Mouse (Mus musculus): Measurements from ENCODE around the gene Plekhm3. TPM values are rescaled to one million over a fixed set of nuclear protein-coding genes. Genes with fewer than 3 reads are reported as not detected.

Plekhm3 gene
- polyA plus RNA-seq, 1 experiment from 2014 or later, result 11.8 TPM

DNA sequence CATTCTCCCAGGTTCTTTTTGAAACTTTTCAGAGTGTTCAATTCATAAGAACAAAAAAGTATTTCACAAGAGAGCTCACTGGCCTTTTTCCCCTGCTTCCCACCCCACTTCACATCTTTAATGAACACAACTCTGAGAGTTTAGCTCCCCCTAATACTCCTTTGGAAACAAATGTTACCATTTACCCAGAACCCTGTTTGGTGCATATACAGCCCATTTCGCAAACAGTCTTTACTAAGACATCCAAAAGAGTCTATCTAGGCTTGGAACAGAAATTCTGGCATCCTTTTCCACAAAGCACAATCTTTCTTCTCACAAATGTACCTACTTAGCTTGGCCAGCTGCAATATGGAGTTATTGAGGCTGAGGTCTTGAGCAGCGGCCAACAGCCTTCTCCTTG, 59.1 kb downstream of the Plekhm3 start:
- H3K9ac ChIP-seq (replicated peaks), result no peak overlapping the region
- H3K4me1 ChIP-seq (replicated peaks), result no peaks in the 10 kb centered on the region
- H3K27me3 ChIP-seq, result no peaks in the 10 kb centered on the region
- no peak overlapping the region for H3K4me2 ChIP-seq (replicated peaks)
- no peaks in the 10 kb centered on the region for H3K9me3 ChIP-seq
- ATAC-seq, result no peak
- H3K4me3 ChIP-seq (replicated peaks), result no peak overlapping the region
- 87% methylated on average over 2 of the region's 2 CpGs for WGBS
- no peaks in the 10 kb centered on the region for H3K36me3 ChIP-seq
- no peak overlapping the region for H3K27ac ChIP-seq

DNA sequence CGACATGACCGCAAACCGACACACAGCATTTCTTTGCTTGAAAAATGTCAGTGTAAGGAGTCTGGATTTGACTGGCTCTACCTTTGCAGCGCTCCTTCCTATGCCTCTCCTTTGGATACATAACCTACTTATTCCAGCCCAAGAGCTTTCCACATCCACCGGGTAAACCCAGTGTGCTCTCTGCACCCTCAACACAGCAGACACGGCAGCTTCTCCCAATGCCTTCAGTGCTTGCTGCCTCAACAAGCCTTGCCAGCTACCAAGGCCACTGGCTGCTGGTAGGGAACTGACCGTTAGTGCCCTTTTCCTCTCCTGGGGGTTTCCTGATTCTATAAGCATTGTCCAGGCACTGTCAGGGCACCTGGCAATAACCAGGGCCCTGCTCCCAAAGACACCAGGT, 62.8 kb downstream of the Plekhm3 start:
- Histone ChIP-seq H3K4me3 (replicated peaks) (no peak overlapping the region), H3K27ac (no peak overlapping the region), H3K27me3 (no peaks in the 10 kb centered on the region), H3K9me3 (no peaks in the 10 kb centered on the region), H3K9ac (replicated peaks) (no peak overlapping the region), H3K4me2 (replicated peaks) (no peak overlapping the region), H3K4me1 (replicated peaks) (no peaks in the 10 kb centered on the region), H3K36me3 (0 out of 2 replicates have a peak, but pooled peaks cover 4% of the 10 kb centered on the region)
- WGBS, result 93% methylated on average over 7 of the region's 7 CpGs
- no peak for ATAC-seq

DNA sequence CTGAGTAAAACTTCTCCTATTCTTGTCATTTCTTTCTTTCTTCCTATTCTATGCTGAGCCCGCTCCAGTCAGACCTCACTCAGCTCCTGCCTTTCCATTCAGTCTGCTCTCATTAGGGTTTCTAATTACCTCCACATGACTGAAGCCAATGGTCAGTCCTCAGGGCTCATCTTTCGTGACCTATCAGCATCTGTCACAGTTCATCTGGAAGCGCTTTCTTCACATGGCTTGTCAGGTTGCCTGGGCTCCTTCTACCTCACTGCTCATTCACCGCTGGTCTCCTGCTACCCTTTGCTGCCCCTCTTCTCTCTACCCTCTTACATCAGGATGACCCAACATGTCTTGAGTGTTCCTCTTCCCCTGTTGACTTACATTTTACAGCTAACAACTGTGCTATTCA, 65.3 kb downstream of the Plekhm3 start:
- H3K36me3 ChIP-seq, result 0 out of 2 replicates have a peak, but pooled peaks cover 4% of the 10 kb centered on the region
- no peaks in the 10 kb centered on the region for H3K9me3 ChIP-seq
- no peak overlapping the region for H3K9ac ChIP-seq (replicated peaks)
- 62% methylated on average over 4 of the region's 4 CpGs for WGBS
- no peaks in the 10 kb centered on the region for H3K27me3 ChIP-seq
- H3K4me1 ChIP-seq (replicated peaks), result no peaks in the 10 kb centered on the region
- no peak for ATAC-seq
- no peak overlapping the region for H3K4me2 ChIP-seq (replicated peaks)
- H3K27ac ChIP-seq, result no peak overlapping the region
- H3K4me3 ChIP-seq (replicated peaks), result no peak overlapping the region

DNA sequence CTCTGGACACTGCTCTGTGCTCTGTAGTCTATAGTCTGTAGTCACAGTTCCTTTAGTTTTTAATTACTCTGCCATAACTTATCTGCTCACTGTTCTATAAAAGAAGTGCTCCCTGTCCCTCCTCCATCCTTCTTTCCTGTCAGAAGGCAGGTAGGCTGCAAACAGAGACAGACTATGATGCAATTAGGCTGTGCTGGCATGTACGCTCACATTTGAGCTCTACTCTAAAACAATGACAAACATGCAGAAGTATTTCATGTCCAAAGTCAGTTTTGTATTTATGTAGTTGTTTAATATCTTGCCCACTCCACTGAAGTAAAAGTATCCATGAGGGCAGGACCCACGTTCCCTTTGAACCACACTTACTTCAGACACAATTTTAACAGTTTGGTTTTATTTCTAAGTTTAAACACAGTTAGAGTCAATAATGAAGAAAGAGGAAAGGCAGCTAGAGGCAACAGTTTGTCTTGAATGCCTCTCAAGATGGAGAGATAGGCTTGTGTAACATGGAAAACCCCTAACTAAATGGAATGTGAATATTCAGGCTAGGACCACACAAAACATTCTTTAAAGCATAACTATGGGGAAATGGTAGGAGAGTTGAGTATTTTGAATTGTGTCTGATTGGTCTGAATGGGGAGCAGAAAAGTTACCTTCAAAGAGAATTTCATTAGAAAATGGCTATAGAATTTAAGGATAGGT, 69.0 kb downstream of the Plekhm3 start:
- Histone ChIP-seq H3K36me3 (0 out of 2 replicates have a peak, but pooled peaks cover 4% of the 10 kb centered on the region), H3K27ac (no peak overlapping the region), H3K4me2 (replicated peaks) (no peak overlapping the region), H3K9me3 (no peaks in the 10 kb centered on the region), H3K9ac (replicated peaks) (no peak overlapping the region), H3K4me1 (replicated peaks) (0 out of 2 replicates have a peak, but pooled peaks cover 9% of the 10 kb centered on the region), H3K4me3 (replicated peaks) (no peak overlapping the region), H3K27me3 (no peaks in the 10 kb centered on the region)
- no peak for ATAC-seq
- WGBS, result 93% methylated on average over 2 of the region's 2 CpGs

DNA sequence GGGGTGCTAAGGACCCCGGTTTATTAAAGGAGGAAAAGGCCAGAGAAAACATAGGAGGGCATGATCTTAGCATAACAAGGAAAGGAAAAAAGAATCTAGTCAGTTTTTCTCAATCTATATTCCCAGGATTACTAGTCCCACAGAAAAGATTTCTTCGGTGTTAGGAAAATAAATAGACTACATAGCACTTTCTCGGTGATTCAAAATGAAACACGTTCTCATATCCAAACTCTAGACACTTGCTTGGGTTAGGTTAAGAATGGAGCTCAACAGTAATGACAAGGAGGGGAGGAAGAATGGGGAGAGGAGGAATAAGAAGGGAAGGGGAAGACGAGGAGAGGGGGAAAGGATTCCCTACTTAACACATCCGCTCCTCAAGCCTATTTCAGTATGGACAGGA, 69.9 kb downstream of the Plekhm3 start:
- no peak overlapping the region for H3K27ac ChIP-seq
- 0 out of 2 replicates have a peak, but pooled peaks cover 4% of the 10 kb centered on the region for H3K36me3 ChIP-seq
- H3K4me2 ChIP-seq (replicated peaks), result no peak overlapping the region
- no peak overlapping the region for H3K4me3 ChIP-seq (replicated peaks)
- H3K9me3 ChIP-seq, result no peaks in the 10 kb centered on the region
- 0 out of 2 replicates have a peak, but pooled peaks cover 9% of the 10 kb centered on the region for H3K4me1 ChIP-seq (replicated peaks)
- WGBS, result 92% methylated on average over 6 of the region's 6 CpGs
- H3K27me3 ChIP-seq, result no peaks in the 10 kb centered on the region
- no peak for ATAC-seq
- H3K9ac ChIP-seq (replicated peaks), result no peak overlapping the region

DNA sequence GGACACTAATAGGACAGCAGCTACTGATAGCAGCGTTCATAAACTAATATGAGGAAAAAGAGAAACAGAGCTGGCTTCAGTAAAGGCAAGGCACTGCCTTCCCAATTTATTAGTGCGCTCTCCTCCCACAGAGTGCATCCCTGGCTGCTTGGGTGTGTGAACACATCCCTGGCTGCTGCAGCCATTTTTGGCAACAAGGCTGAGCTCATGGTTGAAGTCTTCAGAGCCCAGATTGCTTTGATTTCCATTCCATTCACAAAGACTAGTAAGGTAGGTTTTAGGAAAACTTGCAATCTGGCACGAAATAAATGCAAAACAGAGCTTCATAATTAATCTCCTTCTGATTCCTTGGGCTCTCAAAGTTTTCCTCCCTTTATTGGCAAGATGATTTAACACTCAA, 71.3 kb downstream of the Plekhm3 start:
- Histone ChIP-seq H3K4me3 (replicated peaks) (no peak overlapping the region), H3K27me3 (no peaks in the 10 kb centered on the region), H3K9ac (replicated peaks) (no peak overlapping the region), H3K9me3 (no peaks in the 10 kb centered on the region), H3K27ac (no peak overlapping the region), H3K4me1 (replicated peaks) (0 out of 2 replicates have a peak, but pooled peaks cover 9% of the 10 kb centered on the region), H3K36me3 (no peaks in the 10 kb centered on the region), H3K4me2 (replicated peaks) (no peak overlapping the region)
- 71% methylated on average over 3 of the region's 3 CpGs for WGBS
- ATAC-seq, result no peak

DNA sequence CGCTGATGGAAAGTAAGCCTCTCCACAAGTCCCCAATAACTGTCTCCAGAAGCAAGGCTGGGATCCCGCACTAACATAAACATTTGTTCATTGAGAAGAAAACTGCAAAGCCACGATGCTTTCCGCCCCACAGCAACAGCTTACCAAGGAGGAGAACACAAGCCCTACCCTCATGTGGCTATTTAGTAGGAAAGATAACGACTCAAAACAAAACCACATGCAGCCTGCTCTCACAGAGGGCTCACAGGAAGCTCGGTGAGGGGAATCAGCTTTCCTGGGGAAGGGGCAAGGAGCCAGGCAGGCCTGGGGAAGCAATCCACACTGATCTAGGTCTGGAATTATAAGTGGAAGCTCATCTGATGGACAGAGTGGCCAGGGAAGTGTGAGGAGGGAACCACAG, 72.6 kb downstream of the Plekhm3 start:
- 48% methylated on average over 6 of the region's 6 CpGs for WGBS
- Histone ChIP-seq H3K4me1 (replicated peaks) (0 out of 2 replicates have a peak, but pooled peaks cover 9% of the 10 kb centered on the region), H3K27me3 (no peaks in the 10 kb centered on the region), H3K27ac (no peak overlapping the region), H3K4me2 (replicated peaks) (no peak overlapping the region), H3K9me3 (no peaks in the 10 kb centered on the region), H3K4me3 (replicated peaks) (no peak overlapping the region), H3K36me3 (no peaks in the 10 kb centered on the region), H3K9ac (replicated peaks) (no peak overlapping the region)
- 0 out of 2 replicates have a peak, but pooled peaks have one; percentile 11 for ATAC-seq

DNA sequence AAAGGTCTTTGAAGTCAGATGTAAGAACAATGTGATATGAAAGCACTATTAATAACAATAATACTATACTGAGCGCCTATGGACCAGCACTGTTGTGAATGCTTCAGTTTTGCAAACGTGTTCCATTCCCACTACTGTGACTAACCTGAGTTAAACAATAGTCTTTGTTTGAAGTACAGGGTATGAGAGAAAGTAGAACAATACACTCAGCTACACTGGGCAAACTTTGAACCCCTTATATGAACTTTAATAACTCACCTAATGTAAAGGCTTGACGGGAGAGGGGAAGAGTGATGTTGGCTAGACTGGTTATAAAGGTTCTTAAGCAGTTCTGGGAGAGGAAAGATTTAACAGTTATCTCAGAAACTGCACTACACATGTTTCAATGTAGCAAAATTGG, 76.0 kb downstream of the Plekhm3 start:
- Histone ChIP-seq H3K27me3 (no peaks in the 10 kb centered on the region), H3K4me2 (replicated peaks) (no peak overlapping the region), H3K27ac (no peak overlapping the region), H3K36me3 (0 out of 2 replicates have a peak, but pooled peaks cover 4% of the 10 kb centered on the region), H3K9ac (replicated peaks) (no peak overlapping the region), H3K9me3 (no peaks in the 10 kb centered on the region), H3K4me1 (replicated peaks) (0 out of 2 replicates have a peak, but pooled peaks cover 9% of the 10 kb centered on the region), H3K4me3 (replicated peaks) (no peak overlapping the region)
- 76% methylated on average over 3 of the region's 3 CpGs for WGBS
- ATAC-seq, result no peak

DNA sequence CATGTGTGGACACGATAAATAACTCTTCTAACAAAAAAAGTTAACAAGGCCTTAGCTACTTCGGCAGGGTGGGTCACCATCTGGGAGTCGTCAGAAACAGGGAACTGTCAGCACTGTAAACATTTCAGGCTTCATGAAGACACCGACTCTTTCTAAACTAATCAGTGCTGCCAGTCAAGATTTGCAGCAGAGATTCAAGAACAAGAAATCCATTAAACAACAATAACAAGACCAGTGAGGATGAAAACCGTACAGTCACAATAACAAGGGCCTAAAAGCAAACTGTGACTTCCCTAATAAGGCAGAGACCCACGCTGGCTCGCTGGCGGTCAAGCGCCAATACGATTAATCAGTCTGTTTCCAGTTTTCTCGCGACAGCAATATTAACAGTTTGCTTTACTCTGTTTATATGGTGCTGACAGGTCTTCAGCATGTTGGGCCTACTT, 77.8 kb downstream of the Plekhm3 start:
- H3K4me2 ChIP-seq (replicated peaks), result no peak overlapping the region
- H3K9me3 ChIP-seq, result no peaks in the 10 kb centered on the region
- no peak overlapping the region for H3K27ac ChIP-seq
- no peak for ATAC-seq
- WGBS, result 85% methylated on average over 12 of the region's 12 CpGs
- H3K27me3 ChIP-seq, result no peaks in the 10 kb centered on the region
- no peaks in the 10 kb centered on the region for H3K4me1 ChIP-seq (replicated peaks)
- no peak overlapping the region for H3K9ac ChIP-seq (replicated peaks)
- H3K4me3 ChIP-seq (replicated peaks), result no peak overlapping the region
- 0 out of 2 replicates have a peak, but pooled peaks cover 4% of the 10 kb centered on the region for H3K36me3 ChIP-seq

DNA sequence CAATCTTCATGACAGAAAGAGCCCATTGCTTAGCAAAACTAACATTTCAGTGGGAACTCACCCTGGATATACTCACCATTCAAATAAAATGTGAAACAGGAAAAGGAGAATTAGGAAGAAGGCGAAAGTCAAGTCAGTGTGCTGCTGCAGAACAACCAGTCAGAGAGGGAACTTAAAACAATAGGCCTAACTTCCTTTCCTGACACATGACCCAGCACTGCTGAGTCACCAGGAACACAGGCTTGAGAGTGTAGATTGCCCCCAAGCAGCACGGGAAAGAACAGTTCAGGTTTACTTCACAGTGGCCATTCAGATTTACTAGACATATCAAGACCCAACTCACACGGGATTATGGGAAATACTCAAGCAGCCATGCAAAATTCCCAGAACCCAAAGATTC, 80.3 kb downstream of the Plekhm3 start:
- Histone ChIP-seq H3K4me3 (replicated peaks) (no peak overlapping the region), H3K36me3 (0 out of 2 replicates have a peak, but pooled peaks cover 4% of the 10 kb centered on the region), H3K9me3 (no peaks in the 10 kb centered on the region), H3K27me3 (no peaks in the 10 kb centered on the region), H3K4me1 (replicated peaks) (no peaks in the 10 kb centered on the region), H3K9ac (replicated peaks) (no peak overlapping the region), H3K4me2 (replicated peaks) (no peak overlapping the region), H3K27ac (no peak overlapping the region)
- no peak for ATAC-seq
- WGBS, result 82% methylated on average over 3 of the region's 3 CpGs

DNA sequence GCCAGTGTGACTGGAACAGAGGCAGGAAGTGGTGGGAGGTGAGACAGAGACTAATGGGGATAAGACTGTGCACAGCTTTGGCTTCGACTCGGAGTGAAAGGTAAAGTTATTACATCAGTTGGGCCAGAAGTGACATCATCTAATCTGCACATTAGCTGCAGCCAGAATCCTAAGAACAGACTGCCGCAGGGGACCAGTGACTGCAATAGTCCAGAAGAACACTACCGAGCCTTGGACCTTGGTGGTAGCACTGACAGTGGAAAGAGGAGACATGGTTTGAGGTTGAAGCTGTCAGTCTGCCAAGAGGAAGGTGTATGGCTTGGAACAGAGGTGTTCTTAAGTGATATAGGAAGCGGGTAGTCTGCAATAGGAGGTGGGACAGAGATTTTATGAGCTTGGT, 80.9 kb downstream of the Plekhm3 start:
- ATAC-seq, result no peak

DNA sequence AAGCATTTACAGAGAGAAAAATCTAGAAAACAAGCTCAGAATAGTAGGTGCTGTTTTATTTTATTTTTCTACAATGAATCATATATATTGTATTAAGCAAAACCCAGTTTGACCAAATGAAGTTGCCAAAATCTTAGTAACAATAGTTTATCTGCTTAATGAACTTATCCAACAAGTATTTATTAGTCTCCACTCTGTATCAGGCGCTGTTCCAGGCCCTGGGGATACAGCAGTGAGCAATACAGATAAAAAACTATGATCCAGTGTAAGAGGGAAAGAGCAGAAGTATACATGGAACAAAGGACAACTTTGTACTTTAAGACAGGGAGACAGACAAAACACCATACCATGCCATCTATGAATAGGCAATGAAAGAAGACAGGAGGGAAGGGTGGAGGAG, 81.5 kb downstream of the Plekhm3 start:
- no peak for ATAC-seq
- no peaks in the 10 kb centered on the region for H3K27me3 ChIP-seq
- no peaks in the 10 kb centered on the region for H3K9me3 ChIP-seq
- H3K4me3 ChIP-seq (replicated peaks), result no peak overlapping the region
- H3K9ac ChIP-seq (replicated peaks), result no peak overlapping the region
- no peak overlapping the region for H3K4me2 ChIP-seq (replicated peaks)
- 0 out of 2 replicates have a peak, but pooled peaks cover 4% of the 10 kb centered on the region for H3K36me3 ChIP-seq
- WGBS, result 91% methylated on average over 1 of the region's 1 CpGs
- no peak overlapping the region for H3K27ac ChIP-seq
- H3K4me1 ChIP-seq (replicated peaks), result no peaks in the 10 kb centered on the region

More for the DNA sequence above, 80.9 kb downstream of the Plekhm3 start:
- H3K36me3 ChIP-seq, result 0 out of 2 replicates have a peak, but pooled peaks cover 4% of the 10 kb centered on the region
- H3K27me3 ChIP-seq, result no peaks in the 10 kb centered on the region
- no peak overlapping the region for H3K9ac ChIP-seq (replicated peaks)
- no peak overlapping the region for H3K4me3 ChIP-seq (replicated peaks)
- WGBS, result 94% methylated on average over 5 of the region's 5 CpGs
- H3K4me1 ChIP-seq (replicated peaks), result no peaks in the 10 kb centered on the region
- no peaks in the 10 kb centered on the region for H3K9me3 ChIP-seq
- no peak overlapping the region for H3K27ac ChIP-seq
- H3K4me2 ChIP-seq (replicated peaks), result no peak overlapping the region

Measured in midbrain, embryonic 13.5 days (tissue).